Mouse (Mus musculus): ENCODE measurements around the gene Kcnj9. TPM values are rescaled to one million over a fixed set of nuclear protein-coding genes. Genes with fewer than 3 reads are reported as not detected.

The Kcnj9 gene
- polyA plus RNA-seq, 2 experiments: 0.02 TPM; not detected in 1

- H3K4me2 ChIP-seq (ENCODE audit: low read depth): no peak overlapping the region
- no peaks in the 10 kb centered on the region for H3K36me3 ChIP-seq (replicated peaks; ENCODE audit: control insufficient read depth, insufficient read depth, low read depth)
- TF ChIP-seq CTCF (IDR thresholded peaks at IDR 0.05; ENCODE audit: low read depth) (peak; percentile 92), EP300 (IDR thresholded peaks at IDR 0.05; ENCODE audit: low read depth) (no peak)
- WGBS (ENCODE audit: insufficient replicate concordance): 10% methylated on average over 7 of the region's 7 CpGs
- H3K9me3 ChIP-seq (ENCODE audit: control insufficient read depth, low read length): no peaks in the 10 kb centered on the region
- H3K27ac ChIP-seq: no peak overlapping the region
- ATAC-seq (ENCODE audit: insufficient read depth) (peak; percentile 54; the same call in 1 of the 2 replicates), DNase-seq (ENCODE audit: low read depth in 3 of 3, low spot score in 3 of 3) (peak in 1 of 3 experiments; percentile 54)
- H3K9ac ChIP-seq (replicated peaks): no peak overlapping the region
- H3K4me1 ChIP-seq (replicated peaks; ENCODE audit: control insufficient read depth in 2 of 2, insufficient read depth in 2 of 2, low read length in 1 of 2): no peaks in the 10 kb centered on the region
- peaks cover 28% of the 10 kb centered on the region for H3K27me3 ChIP-seq (ENCODE audit: control insufficient read depth, insufficient read depth, low read length)
- H3K4me3 ChIP-seq (ENCODE audit: insufficient read depth in 1 of 2, low read depth in 2 of 2, low read length in 2 of 2): no peak overlapping the region
Measured at GRCm38 (mm10) chr1:172324725-172325124, 4.4 kb downstream of the Kcnj9 start.

DNA sequence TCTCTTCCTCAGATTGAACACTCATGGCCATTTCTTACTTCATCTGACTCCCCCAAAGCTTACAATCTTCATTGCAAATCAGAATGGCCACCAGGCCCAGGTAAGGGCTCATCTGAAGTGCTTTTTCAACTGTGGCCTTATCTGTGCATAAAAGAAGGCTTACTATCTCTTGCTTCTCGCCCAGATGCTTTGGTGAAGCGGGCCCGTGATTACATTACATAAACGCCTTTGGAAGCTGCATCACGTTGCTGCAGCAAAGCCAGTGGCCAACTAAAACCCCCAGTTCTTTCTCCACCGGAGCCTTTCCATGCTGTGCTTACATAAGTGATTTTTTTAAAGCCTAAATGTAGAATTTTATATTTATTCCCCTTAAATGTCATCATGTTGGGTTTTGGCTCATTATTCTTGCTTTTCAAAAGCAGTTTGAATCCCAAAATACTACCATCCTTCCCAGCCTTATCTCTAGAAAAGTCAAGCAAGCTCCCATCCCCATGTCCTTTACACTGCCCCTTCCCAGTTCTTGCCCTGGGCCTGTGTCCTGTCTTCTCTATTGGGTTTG lies 5.2 kb downstream of the Kcnj9 start:
- Histone ChIP-seq H3K27me3 (ENCODE audit: control insufficient read depth, insufficient read depth, low read length) (peaks cover 28% of the 10 kb centered on the region), H3K4me3 (ENCODE audit: insufficient read depth in 1 of 2, low read depth in 2 of 2, low read length in 2 of 2) (no peak overlapping the region), H3K36me3 (replicated peaks; ENCODE audit: control insufficient read depth, insufficient read depth, low read depth) (no peaks in the 10 kb centered on the region), H3K4me1 (replicated peaks; ENCODE audit: control insufficient read depth in 2 of 2, insufficient read depth in 2 of 2, low read length in 1 of 2) (no peaks in the 10 kb centered on the region), H3K27ac (no peak overlapping the region), H3K4me2 (ENCODE audit: low read depth) (no peak overlapping the region), H3K9ac (replicated peaks) (no peak overlapping the region), H3K9me3 (ENCODE audit: control insufficient read depth, low read length) (no peaks in the 10 kb centered on the region)
- TF ChIP-seq CTCF (IDR thresholded peaks at IDR 0.05; ENCODE audit: low read depth): no peak
- TF ChIP-seq EP300 (IDR thresholded peaks at IDR 0.05; ENCODE audit: low read depth): no peak
- WGBS (ENCODE audit: insufficient replicate concordance): 23% methylated on average over 6 of the region's 6 CpGs
- no peak for ATAC-seq (ENCODE audit: insufficient read depth)
- DNase-seq (ENCODE audit: low read depth in 3 of 3, low spot score in 3 of 3): no peak

DNA sequence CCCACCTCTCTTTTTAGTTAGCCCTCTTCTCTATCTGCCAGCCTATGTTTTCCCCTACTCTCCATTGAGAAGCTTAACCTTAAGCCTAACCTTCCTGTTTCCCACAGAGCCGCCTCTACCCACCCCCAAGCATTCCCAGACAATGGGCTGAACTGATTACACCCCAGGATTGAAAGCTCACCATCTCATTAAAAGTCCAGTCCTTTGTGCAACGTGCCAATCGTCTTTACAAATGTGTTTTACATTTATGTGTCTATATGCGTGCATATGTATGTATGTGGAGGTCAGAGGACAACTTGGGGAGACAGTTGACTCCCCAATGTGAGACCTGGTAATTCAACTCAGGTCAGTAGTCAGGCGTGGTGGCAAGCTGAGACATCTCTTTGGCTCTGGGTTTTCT lies 5.8 kb downstream of the Kcnj9 start:
- no peak for ATAC-seq (ENCODE audit: insufficient read depth)
- DNase-seq (ENCODE audit: low read depth in 3 of 3, low spot score in 3 of 3): no peak
- Histone ChIP-seq H3K4me3 (ENCODE audit: insufficient read depth in 1 of 2, low read depth in 2 of 2, low read length in 2 of 2) (no peak overlapping the region), H3K9ac (replicated peaks) (no peak overlapping the region), H3K4me1 (replicated peaks; ENCODE audit: control insufficient read depth in 2 of 2, insufficient read depth in 2 of 2, low read length in 1 of 2) (no peaks in the 10 kb centered on the region), H3K27ac (no peak overlapping the region), H3K9me3 (ENCODE audit: control insufficient read depth, low read length) (no peaks in the 10 kb centered on the region), H3K27me3 (ENCODE audit: control insufficient read depth, insufficient read depth, low read length) (peaks cover 28% of the 10 kb centered on the region), H3K4me2 (ENCODE audit: low read depth) (no peak overlapping the region), H3K36me3 (replicated peaks; ENCODE audit: control insufficient read depth, insufficient read depth, low read depth) (no peaks in the 10 kb centered on the region)
- TF ChIP-seq CTCF (IDR thresholded peaks at IDR 0.05; ENCODE audit: low read depth) (no peak), EP300 (IDR thresholded peaks at IDR 0.05; ENCODE audit: low read depth) (no peak)
- 41% methylated on average over 5 of the region's 5 CpGs for WGBS (ENCODE audit: insufficient replicate concordance)

DNA sequence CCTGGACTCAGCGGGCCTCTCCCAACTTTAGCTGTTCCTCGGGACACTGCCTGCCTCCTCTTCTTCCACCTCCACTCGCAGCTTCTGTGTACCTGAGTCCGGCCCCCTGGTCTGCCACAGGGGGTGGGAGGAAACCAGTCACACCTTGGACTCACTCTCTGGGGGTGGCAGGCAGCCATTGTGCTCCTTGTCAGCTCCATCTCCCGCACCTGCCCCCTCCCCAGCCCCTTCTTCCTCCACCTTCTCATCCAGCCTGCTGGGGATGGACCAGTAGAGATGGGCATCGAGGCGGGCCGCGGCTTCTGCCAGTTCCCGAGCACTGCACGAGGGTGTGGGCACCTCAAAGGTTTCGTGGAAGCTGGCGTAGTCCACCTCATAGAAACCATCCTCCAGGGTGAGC lies 6.4 kb downstream of the Kcnj9 start:
- Histone ChIP-seq H3K9me3 (ENCODE audit: control insufficient read depth, low read length) (no peaks in the 10 kb centered on the region), H3K4me3 (ENCODE audit: insufficient read depth in 1 of 2, low read depth in 2 of 2, low read length in 2 of 2) (no peak overlapping the region), H3K4me2 (ENCODE audit: low read depth) (no peak overlapping the region), H3K36me3 (replicated peaks; ENCODE audit: control insufficient read depth, insufficient read depth, low read depth) (no peaks in the 10 kb centered on the region; the same call in 1 of the 2 replicates), H3K9ac (replicated peaks) (no peak overlapping the region), H3K27ac (no peak overlapping the region), H3K27me3 (ENCODE audit: control insufficient read depth, insufficient read depth, low read length) (peaks cover 28% of the 10 kb centered on the region), H3K4me1 (replicated peaks; ENCODE audit: control insufficient read depth in 2 of 2, insufficient read depth in 2 of 2, low read length in 1 of 2) (no peaks in the 10 kb centered on the region)
- 58% methylated on average over 13 of the region's 13 CpGs for WGBS (ENCODE audit: insufficient replicate concordance)
- DNase-seq (ENCODE audit: low read depth in 3 of 3, low spot score in 3 of 3) (no peak), ATAC-seq (ENCODE audit: insufficient read depth) (no peak)
- TF ChIP-seq EP300 (IDR thresholded peaks at IDR 0.05; ENCODE audit: low read depth) (no peak), CTCF (IDR thresholded peaks at IDR 0.05; ENCODE audit: low read depth) (no peak)

GRCm38 (mm10) chr1:172319921-172320411 lies 9.2 kb downstream of the Kcnj9 start:
- WGBS (ENCODE audit: insufficient replicate concordance): 52% methylated on average over 5 of the region's 5 CpGs
- no peak overlapping the region for H3K27ac ChIP-seq
- no peak for ATAC-seq (ENCODE audit: insufficient read depth)
- H3K36me3 ChIP-seq (replicated peaks; ENCODE audit: control insufficient read depth, insufficient read depth, low read depth): no peaks in the 10 kb centered on the region; the same call in 1 of the 2 replicates
- H3K4me3 ChIP-seq (ENCODE audit: insufficient read depth in 1 of 2, low read depth in 2 of 2, low read length in 2 of 2): no peak overlapping the region
- DNase-seq (ENCODE audit: low read depth in 3 of 3, low spot score in 3 of 3): no peak
- H3K4me2 ChIP-seq (ENCODE audit: low read depth): no peak overlapping the region
- H3K9ac ChIP-seq (replicated peaks): no peak overlapping the region
- peaks cover 2% of the 10 kb centered on the region for H3K27me3 ChIP-seq (ENCODE audit: control insufficient read depth, insufficient read depth, low read length)
- TF ChIP-seq EP300 (IDR thresholded peaks at IDR 0.05; ENCODE audit: low read depth): no peak
- no peaks in the 10 kb centered on the region for H3K4me1 ChIP-seq (replicated peaks; ENCODE audit: control insufficient read depth in 2 of 2, insufficient read depth in 2 of 2, low read length in 1 of 2)
- no peaks in the 10 kb centered on the region for H3K9me3 ChIP-seq (ENCODE audit: control insufficient read depth, low read length)

Data from liver, embryonic 14.5 days (tissue).